Mouse (Mus musculus) heart, embryonic 15.5 days (tissue): Measurements from ENCODE around the gene Itga2b. TPM values are rescaled to one million over a fixed set of nuclear protein-coding genes. Genes with fewer than 3 reads are reported as not detected.

Source experiments
- microRNA-seq: library from miRNA; unstranded; fragments of <30 nt; microRNA quantifications from one replicate; pipeline ENCODE4, GENCODE M21; 2016
- polyA plus RNA-seq: library from polyadenylated mRNA; unstranded; fragments of >200 nt; fragmentation: Nextera tagmentation; extraction: Ambion mirVana; gene quantifications from 2 replicates; pipeline ENCODE4 v1.2.1, GENCODE M21; 2015

Gene Itga2b
- polyA plus RNA-seq, 1 experiment from 2014 or later: 8.7 TPM

Small RNA genes lying within 50 kb of the gene (microRNA-seq; reads per million reads assigned to microRNA genes)
- gene Mir6930: not detected

Other genes starting within 250 kb of the Itga2b start
- gene Hdac5, start 240.0 kb downstream of the Itga2b start, polyA plus RNA-seq: 76.7 and 86.8 TPM in 2 replicates
- 8.3 and 12.7 TPM in 2 replicates for gene BC030867, start 221.2 kb downstream of the Itga2b start, polyA plus RNA-seq
- 0.05 and 0.06 TPM in 2 replicates for gene Asb16, start 201.4 kb downstream of the Itga2b start, polyA plus RNA-seq
- gene Tmub2, start 185.2 kb downstream of the Itga2b start, polyA plus RNA-seq: 36.4 and 43.1 TPM in 2 replicates
- 6.8 and 8.9 TPM in 2 replicates for gene Atxn7l3, start 173.5 kb downstream of the Itga2b start, polyA plus RNA-seq
- 51.0 and 60.2 TPM in 2 replicates for gene Ubtf, start 150.4 kb downstream of the Itga2b start, polyA plus RNA-seq
- gene Slc4a1, start 103.9 kb downstream of the Itga2b start, polyA plus RNA-seq: 20.2 and 31.9 TPM in 2 replicates
- gene Rundc3a, start 76.7 kb downstream of the Itga2b start, polyA plus RNA-seq: 0.64 and 2.5 TPM in 2 replicates
- gene Slc25a39, start 62.2 kb downstream of the Itga2b start, polyA plus RNA-seq: 293 and 321 TPM in 2 replicates
- gene Grn, start 39.8 kb downstream of the Itga2b start, polyA plus RNA-seq: 198 and 242 TPM in 2 replicates
- 2.7 and 5.7 TPM in 2 replicates for gene Fam171a2, start 22.4 kb downstream of the Itga2b start, polyA plus RNA-seq
- 34.4 and 38.4 TPM in 2 replicates for gene Gpatch8, start 86.3 kb upstream of the Itga2b start, polyA plus RNA-seq
- 9.7 and 13.7 TPM in 2 replicates for gene Gm11627, start 109.3 kb upstream of the Itga2b start, polyA plus RNA-seq
- gene Fzd2, start 134.3 kb upstream of the Itga2b start, polyA plus RNA-seq: 15.1 and 20.4 TPM in 2 replicates
- gene Meioc, start 193.6 kb upstream of the Itga2b start, polyA plus RNA-seq: 0.45 and 0.57 TPM in 2 replicates
- gene Ccdc43, start 227.7 kb upstream of the Itga2b start, polyA plus RNA-seq: 30.7 and 33.9 TPM in 2 replicates